Mouse (Mus musculus) T-helper 2 cell (primary cell): ENCODE data around the gene Fuz.

Experiments used
- in situ Hi-C: fragments of 300-600 bp; cut with MboI, MseI; formaldehyde crosslinking; loops from one replicate; pipeline ENCODE4 v1.15.1; 2025; ENCODE audit warnings: high pct_unique_total_duplicates

The Fuz gene

GRCm38 (mm10) chr7:44925468-44925867 lies 29.6 kb downstream of the Fuz start:
- in situ Hi-C loops: no loop called here

DNA sequence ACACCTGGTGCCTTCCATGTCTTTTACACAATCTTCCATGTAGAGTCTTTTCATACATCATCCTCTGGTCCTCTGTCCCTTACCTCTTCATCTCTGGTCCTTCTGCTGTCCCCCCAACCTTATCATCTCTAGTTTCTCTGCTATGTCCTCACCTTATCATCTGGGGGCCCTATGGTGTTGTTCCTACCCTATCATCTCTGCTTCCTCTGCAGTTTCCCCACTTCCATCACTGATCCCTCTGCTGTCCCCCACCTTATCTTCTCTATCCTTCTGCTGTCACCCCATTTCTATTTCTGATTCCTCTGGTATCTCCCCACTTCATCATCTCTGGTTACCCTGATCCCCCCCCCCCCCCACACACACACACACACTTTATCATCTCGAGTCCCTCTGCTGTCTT lies 32.7 kb downstream of the Fuz start:
- in situ Hi-C loops: no loop called here

GRCm38 (mm10) chr7:44929204-44930151 lies 33.6 kb downstream of the Fuz start, which contains the start of gene Ap2a1:
TSS of gene Ap2a1 (minus strand) at chr7:44929496.
- in situ Hi-C loops: no loop called here

GRCm38 (mm10) chr7:44938680-44939079 lies 42.8 kb downstream of the Fuz start:
- in situ Hi-C loops: no loop called here

- in situ Hi-C loops: no loop called here
These were observed 47.0 kb downstream of the Fuz start, which contains the start of gene Tsks for GRCm38 (mm10) chr7:44942904-44943303. TSS of gene Tsks (plus strand) at chr7:44943204.

GRCm38 (mm10) chr7:44949922-44950321 lies 54.0 kb downstream of the Fuz start:
- in situ Hi-C loops: loop anchor here (10.0 kb wide), 1 partner anchor 225 kb away; no protein-coding TSS in a partner anchor

DNA sequence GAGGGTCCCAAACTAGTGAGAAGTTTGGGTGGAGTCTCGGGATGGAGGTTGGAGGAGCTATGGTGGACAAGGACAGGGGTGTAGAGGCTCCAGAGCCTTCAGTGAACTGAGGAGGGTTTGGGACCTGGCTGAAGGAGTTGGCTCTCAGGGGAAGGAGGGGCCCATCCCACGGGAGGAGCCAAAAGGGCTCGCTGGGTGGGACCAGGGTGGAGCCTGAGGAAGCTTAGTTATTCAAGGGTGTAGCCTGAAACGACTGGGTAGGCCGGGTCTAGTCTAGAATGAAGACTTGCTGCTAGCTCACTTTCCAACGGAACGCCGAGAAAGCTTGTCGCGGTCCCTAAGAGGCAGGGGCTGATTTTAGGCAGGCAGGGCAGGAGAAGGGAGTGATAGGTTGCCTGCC lies 56.1 kb downstream of the Fuz start:
- in situ Hi-C loops: loop anchor here (10.0 kb wide), 1 partner anchor 227 kb away; no protein-coding TSS in a partner anchor
